Mouse (Mus musculus) CH12.LX (cell line): ENCODE data around the gene Rapgef4. TPM values are rescaled to one million over a fixed set of nuclear protein-coding genes. Genes with fewer than 3 reads are reported as not detected.

Source experiments
- DNase-seq: peaks from one replicate; pipeline ENCODE4 v3.0.0-alpha.2; 2013; ENCODE audit errors: extremely low read depth
- H3K27ac ChIP-seq: 2 replicates; pipeline ENCODE4 v1.5.1; 2012; ENCODE audit warnings: low read depth, mild to moderate bottlenecking, control low read depth, moderate library complexity; ENCODE audit not compliant: insufficient read depth
- H3K27me3 ChIP-seq: replicated peaks from 2 replicates; pipeline ENCODE3; 2012; ENCODE audit warnings: inconsistent platforms
- H3K36me3 ChIP-seq, 2 experiments: replicated peaks in 1 of 2; 2 replicates each; pipeline versions ENCODE3 to v1.6.1; 2012; ENCODE audit warnings: inconsistent platforms in 1 of 2, low read length in 1 of 2, mild to moderate bottlenecking in 1 of 2, mixed read lengths in 1 of 2, moderate library complexity in 1 of 2; ENCODE audit not compliant: control insufficient read depth in 1 of 2, insufficient read depth in 1 of 2
- H3K4me1 ChIP-seq, 2 experiments: 2 replicates each; pipeline ENCODE4 v1.6.1; 2012; ENCODE audit warnings: inconsistent platforms in 1 of 2, moderate library complexity in 1 of 2; ENCODE audit not compliant: insufficient read depth in 2 of 2, control insufficient read depth in 1 of 2
- H3K4me2 ChIP-seq: 2 replicates; pipeline ENCODE4 v1.6.1; 2012; ENCODE audit warnings: low read depth, mild to moderate bottlenecking, control low read depth; ENCODE audit not compliant: poor library complexity, insufficient read depth, severe bottlenecking
- H3K4me3 ChIP-seq, 3 experiments: fragments of 150-350 bp in 1 of 3; sonication (generic) in 1 of 3; replicated peaks in 1 of 3; 2 replicates each; pipeline versions ENCODE3 to v1.5.1; 2011 to 2012; ENCODE audit warnings: low read depth in 2 of 3, low read length in 2 of 3, mild to moderate bottlenecking in 2 of 3, moderate library complexity in 2 of 3, control low read depth in 1 of 3, improper control_type of control experiment in 1 of 3, inconsistent platforms in 1 of 3, mixed read lengths in 1 of 3; ENCODE audit not compliant: poor library complexity in 1 of 3
- H3K79me2 ChIP-seq: replicated peaks from 2 replicates; pipeline ENCODE4 v1.6.1; 2012; ENCODE audit warnings: mild to moderate bottlenecking, moderate library complexity; ENCODE audit not compliant: control insufficient read depth, poor library complexity, insufficient read depth, severe bottlenecking; ENCODE audit errors: extremely low read depth
- H3K9ac ChIP-seq: 2 replicates; pipeline ENCODE4 v1.6.1; 2012; ENCODE audit warnings: low read depth, mild to moderate bottlenecking, control low read depth, moderate library complexity; ENCODE audit not compliant: insufficient read depth
- H3K9me3 ChIP-seq: replicated peaks from 2 replicates; pipeline ENCODE3; 2012; ENCODE audit warnings: low read length, inconsistent platforms, mixed read lengths
- BHLHE40 ChIP-seq: IDR thresholded peaks from 2 replicates; pipeline ENCODE4 v1.6.1; 2011; ENCODE audit warnings: mild to moderate bottlenecking, low read depth, low read length, improper control_type of control experiment
- CHD1 ChIP-seq: IDR thresholded peaks from 2 replicates; pipeline ENCODE4 v1.6.1; 2012; ENCODE audit warnings: low read depth, low read length, improper control_type of control experiment, inconsistent platforms
- CTCF ChIP-seq, 2 experiments: IDR thresholded peaks in 1 of 2; conservative IDR thresholded peaks in 1 of 2; 2 replicates each; pipeline ENCODE4 v1.5.1; 2011 to 2012; ENCODE audit warnings: low read depth in 2 of 2, low read length in 2 of 2, improper control_type of control experiment in 1 of 2, inconsistent platforms in 1 of 2, mild to moderate bottlenecking in 1 of 2, moderate library complexity in 1 of 2
- EP300 ChIP-seq: IDR thresholded peaks from 2 replicates; pipeline ENCODE4 v1.6.1; 2011; ENCODE audit warnings: low read length, improper control_type of control experiment
- GABPA ChIP-seq: IDR thresholded peaks from 2 replicates; pipeline ENCODE4 v1.6.1; 2012; ENCODE audit warnings: low read depth, low read length, improper control_type of control experiment, inconsistent platforms; ENCODE audit not compliant: insufficient replicate concordance
- HCFC1 ChIP-seq: IDR thresholded peaks from 2 replicates; pipeline ENCODE4 v1.6.1; 2012; ENCODE audit warnings: low read depth, mild to moderate bottlenecking, inconsistent platforms, low read length, improper control_type of control experiment
- IRF4 ChIP-seq: IDR thresholded peaks from 2 replicates; pipeline ENCODE4 v1.6.1; 2014; ENCODE audit warnings: low read depth, mild to moderate bottlenecking, inconsistent platforms, low read length, improper control_type of control experiment
- JUN ChIP-seq: IDR thresholded peaks from 2 replicates; pipeline ENCODE4 v1.6.1; 2011; ENCODE audit warnings: low read depth, mild to moderate bottlenecking, low read length, improper control_type of control experiment, moderate library complexity; ENCODE audit not compliant: insufficient read depth
- JUND ChIP-seq: conservative IDR thresholded peaks from 2 replicates; pipeline ENCODE4 v1.6.1; 2011; ENCODE audit warnings: low read depth, low read length, improper control_type of control experiment
- KAT2A ChIP-seq: IDR thresholded peaks from 2 replicates; pipeline ENCODE4 v1.6.1; 2012; ENCODE audit warnings: low read length, improper control_type of control experiment, inconsistent platforms; ENCODE audit not compliant: insufficient replicate concordance
- MAZ ChIP-seq: IDR thresholded peaks from 2 replicates; pipeline ENCODE4 v1.6.1; 2012; ENCODE audit warnings: low read depth, mild to moderate bottlenecking, inconsistent platforms, low read length, improper control_type of control experiment, moderate library complexity
- MXI1 ChIP-seq: IDR thresholded peaks from 2 replicates; pipeline ENCODE4 v1.6.1; 2011; ENCODE audit warnings: mild to moderate bottlenecking, low read depth, low read length, improper control_type of control experiment
- MYC ChIP-seq: IDR thresholded peaks from 2 replicates; pipeline ENCODE4 v1.6.1; 2011; ENCODE audit warnings: low read depth, mild to moderate bottlenecking, improper control_type of control experiment, low read length
- NELFE ChIP-seq: IDR thresholded peaks from 2 replicates; pipeline ENCODE4 v1.6.1; 2011; ENCODE audit warnings: low read depth, low read length, improper control_type of control experiment
- PAX5 ChIP-seq: IDR thresholded peaks from 2 replicates; pipeline ENCODE4 v1.6.1; 2012; ENCODE audit warnings: low read length, inconsistent platforms, mixed read lengths
- POLR2A ChIP-seq: IDR thresholded peaks from 2 replicates; pipeline ENCODE4 v1.6.1; 2011; ENCODE audit warnings: low read depth, mild to moderate bottlenecking, improper control_type of control experiment, low read length
- POLR2AphosphoS2 ChIP-seq: IDR thresholded peaks from 2 replicates; pipeline ENCODE4 v1.6.1; 2011; ENCODE audit warnings: low read depth, low read length, improper control_type of control experiment
- RCOR1 ChIP-seq: conservative IDR thresholded peaks from 2 replicates; pipeline ENCODE4 v1.6.1; 2012; ENCODE audit warnings: low read depth, mild to moderate bottlenecking, inconsistent platforms, low read length, improper control_type of control experiment
- SIN3A ChIP-seq: IDR thresholded peaks from 2 replicates; pipeline ENCODE4 v1.6.1; 2012; ENCODE audit warnings: low read length, improper control_type of control experiment, inconsistent platforms
- SMC3 ChIP-seq: IDR thresholded peaks from 2 replicates; pipeline ENCODE4 v1.6.1; 2011; ENCODE audit warnings: low read depth, low read length, improper control_type of control experiment
- TBP ChIP-seq: conservative IDR thresholded peaks from 2 replicates; pipeline ENCODE4 v1.6.1; 2011; ENCODE audit warnings: low read depth, low read length, improper control_type of control experiment
- TCF12 ChIP-seq: IDR thresholded peaks from 2 replicates; pipeline ENCODE4 v1.6.1; 2014; ENCODE audit warnings: low read depth, mild to moderate bottlenecking, inconsistent platforms, low read length, improper control_type of control experiment
- UBTF ChIP-seq: IDR thresholded peaks from 2 replicates; pipeline ENCODE4 v1.6.1; 2012; ENCODE audit warnings: low read depth, mild to moderate bottlenecking, inconsistent platforms, low read length, improper control_type of control experiment, moderate library complexity
- USF1 ChIP-seq: IDR thresholded peaks from 2 replicates; pipeline ENCODE4 v1.6.1; 2014; ENCODE audit warnings: low read depth, mild to moderate bottlenecking, inconsistent platforms, low read length, improper control_type of control experiment
- ZC3H11A ChIP-seq: IDR thresholded peaks from 2 replicates; pipeline ENCODE4 v1.6.1; 2012; ENCODE audit warnings: low read depth, mild to moderate bottlenecking, inconsistent platforms, low read length, improper control_type of control experiment
- ZKSCAN1 ChIP-seq: IDR thresholded peaks from 2 replicates; pipeline ENCODE4 v1.6.1; 2012; ENCODE audit warnings: low read depth, inconsistent platforms, low read length, improper control_type of control experiment, borderline replicate concordance
- ZNF384 ChIP-seq: IDR thresholded peaks from 2 replicates; pipeline ENCODE4 v1.6.1; 2012; ENCODE audit warnings: low read depth, low read length, improper control_type of control experiment, inconsistent platforms
- dilution Hi-C: fragments of 300-500 bp; cut with MboI; formaldehyde crosslinking; loops from 2 replicates; pipeline ENCODE4 v1.14.3; 2020; ENCODE audit warnings: low sequenced_read_pairs; ENCODE audit not compliant: extremely low pct_unique_long_range_greater_than_20kb, extremely low pct_ligation_motif_present
- in situ Hi-C: fragments of 300-500 bp; cut with MboI; formaldehyde crosslinking; loops from 3 replicates; pipeline ENCODE4 v1.14.3; 2019; ENCODE audit warnings: low sequenced_read_pairs, low pct_ligation_motif_present, low pct_unique_long_range_greater_than_20kb, mixed read lengths
- polyA plus RNA-seq: library from polyadenylated mRNA; unstranded; fragments of >175 nt; gene quantifications from 2 replicates; pipeline ENCODE4 v1.2.1, GENCODE M21; 2012; ENCODE audit warnings: low read depth; ENCODE audit not compliant: insufficient read length
- total RNA-seq, 2 experiments: library from RNA; depleted of rRNA; stranded (reverse); fragments of 300-350 nt in 1 of 2; fragments of >200 nt in 1 of 2; gene quantifications; 2 replicates each; pipeline ENCODE4 v1.2.3; 2012 to 2014

The Rapgef4 gene
- total and polyA plus RNA-seq, 3 experiments: 0.12 to 0.13 TPM; not detected in 1

- TF ChIP-seq MXI1 (no peak), TBP (no peak), MYC (peak; percentile 36; the same call in 1 of the 2 replicates), HCFC1 (no peak), NELFE (no peak), MAZ (no peak), UBTF (no peak), POLR2AphosphoS2 (no peak), BHLHE40 (peak; percentile 75), JUND (no peak), CHD1 (no peak), TCF12 (no peak), SMC3 (no peak), ZKSCAN1 (no peak), ZC3H11A (no peak), JUN (no peak), PAX5 (no peak), CTCF (conservative IDR thresholded peaks at IDR 0.05 in 1 of 2, IDR thresholded peaks at IDR 0.05 in 1 of 2; ENCODE audit: low read depth in 2 of 2, low read length in 2 of 2) (no peak)
- Histone ChIP-seq H3K4me2 (no peak overlapping the region), H3K36me3 (no peaks in the 10 kb centered on the region), H3K4me3 (no peak overlapping the region), H3K27me3 (no peaks in the 10 kb centered on the region), H3K79me2 (no peaks in the 10 kb centered on the region), H3K27ac (no peak overlapping the region), H3K9me3 (no peaks in the 10 kb centered on the region), H3K4me1 (peaks cover 4 to 5% of the 10 kb centered on the region in 2 experiments; a peak in 2 of 4 replicates), H3K9ac (no peak overlapping the region)
- in situ Hi-C loops (no loop called here), dilution Hi-C loops (no loop called here)
- DNase-seq: no peak
Measured at GRCm38 (mm10) chr2:72157561-72157960, 176.5 kb downstream of the Rapgef4 start.

- DNase-seq: no peak
- H3K27ac ChIP-seq: no peak overlapping the region
- in situ Hi-C loops: no loop called here
- no peak overlapping the region for H3K9ac ChIP-seq
- no peak overlapping the region for H3K4me3 ChIP-seq
- no peaks in the 10 kb centered on the region for H3K9me3 ChIP-seq
- H3K27me3 ChIP-seq: no peaks in the 10 kb centered on the region
- H3K36me3 ChIP-seq: no peaks in the 10 kb centered on the region
- H3K4me1 ChIP-seq: peaks cover 4 to 5% of the 10 kb centered on the region in 2 experiments; a peak in 2 of 4 replicates
- H3K4me2 ChIP-seq: no peak overlapping the region
- no peaks in the 10 kb centered on the region for H3K79me2 ChIP-seq
- dilution Hi-C loops: no loop called here
- TF ChIP-seq GABPA (no peak), EP300 (no peak), KAT2A (no peak), SMC3 (no peak), USF1 (no peak), RCOR1 (no peak), ZNF384 (no peak), SIN3A (no peak), POLR2A (no peak), PAX5 (no peak), IRF4 (no peak)
Measured at GRCm38 (mm10) chr2:72158045-72158444, 177.0 kb downstream of the Rapgef4 start.
